Mouse (Mus musculus) Muller cell, postnatal 12 days (primary cell): ENCODE data around the gene Zfp385a.
"Not testable (repeated sequence)": the region's sequence is repeated elsewhere in the genome, so short reads cannot be mapped to it uniquely, and the experiment has no call there.

Experiments
- DNase-seq: peaks from one replicate; pipeline ENCODE4 v3.0.0-alpha.2; 2015; ENCODE audit errors: inconsistent ontology term

Gene Zfp385a

DNA sequence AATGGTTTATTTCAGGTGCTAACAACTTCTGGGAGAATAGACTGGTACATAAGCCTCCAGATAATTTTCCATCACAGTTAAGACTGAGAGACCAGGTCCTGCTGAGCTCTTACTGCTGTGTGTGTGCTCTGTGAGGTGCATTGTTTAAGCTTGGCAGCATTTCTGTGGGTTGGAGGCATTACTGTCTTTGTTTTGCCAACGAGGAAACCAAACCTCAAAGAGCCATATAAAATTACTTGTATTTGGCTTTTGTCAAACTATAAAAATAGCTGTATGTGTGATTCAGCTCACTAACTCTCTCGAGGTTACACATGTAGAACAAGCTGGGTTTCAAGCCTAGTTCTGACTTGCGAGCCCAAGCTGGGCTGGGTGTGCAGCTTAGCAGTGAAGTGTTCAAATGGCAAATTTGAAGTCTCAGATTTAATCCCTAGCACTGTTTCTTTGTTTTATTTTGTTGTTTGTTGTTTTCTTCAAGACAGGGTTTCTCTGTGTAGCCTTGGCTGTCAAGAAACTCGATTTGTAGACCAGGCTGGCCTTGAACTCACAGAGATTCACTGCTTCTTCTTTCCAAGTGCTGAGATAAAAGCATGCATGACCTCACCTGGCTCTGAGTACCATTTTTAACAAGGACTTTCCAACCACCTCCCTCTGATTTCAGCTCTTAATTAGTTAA, 47.1 kb downstream of the Zfp385a start:
- DNase-seq = peak; percentile 42

DNA sequence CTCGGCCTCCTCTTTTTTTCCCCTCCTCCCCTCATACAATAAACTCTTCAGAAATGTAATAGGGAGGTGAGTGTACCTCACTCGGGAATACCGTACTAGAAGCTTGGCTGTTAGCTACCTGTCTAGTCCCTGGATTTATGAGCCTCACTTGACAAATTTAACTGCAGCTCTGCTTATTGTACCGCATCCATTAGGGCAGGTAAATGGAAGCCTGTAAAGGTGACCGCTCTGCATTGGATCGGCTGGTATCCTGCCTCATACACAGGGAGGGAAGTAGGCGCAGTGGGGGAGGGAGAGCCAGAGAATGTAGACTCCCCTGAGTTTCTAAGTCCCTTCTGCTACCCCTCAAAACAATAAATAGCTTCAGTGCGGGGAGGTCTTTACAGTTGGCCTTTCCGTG, 49.0 kb downstream of the Zfp385a start:
- no peak for DNase-seq

DNA sequence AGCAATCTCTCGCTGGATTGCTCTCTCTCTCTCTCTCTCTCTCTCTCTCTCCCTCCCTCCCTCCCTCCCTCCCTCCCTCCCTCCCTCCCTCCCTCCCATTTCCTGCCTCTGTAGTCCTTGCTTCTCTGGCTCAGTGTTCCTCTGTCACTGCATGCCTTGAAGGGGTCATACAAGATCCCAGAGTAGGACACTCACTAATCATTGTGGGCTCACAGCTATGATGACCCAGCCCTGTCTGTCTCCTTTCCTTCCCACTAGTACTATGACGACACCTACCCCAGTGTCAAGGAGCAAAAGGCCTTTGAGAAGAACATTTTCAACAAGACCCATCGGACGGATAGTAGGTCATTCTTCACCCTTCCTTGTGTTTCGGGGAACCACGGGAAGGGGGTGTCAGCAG, 49.5 kb downstream of the Zfp385a start:
- no peak for DNase-seq

DNA sequence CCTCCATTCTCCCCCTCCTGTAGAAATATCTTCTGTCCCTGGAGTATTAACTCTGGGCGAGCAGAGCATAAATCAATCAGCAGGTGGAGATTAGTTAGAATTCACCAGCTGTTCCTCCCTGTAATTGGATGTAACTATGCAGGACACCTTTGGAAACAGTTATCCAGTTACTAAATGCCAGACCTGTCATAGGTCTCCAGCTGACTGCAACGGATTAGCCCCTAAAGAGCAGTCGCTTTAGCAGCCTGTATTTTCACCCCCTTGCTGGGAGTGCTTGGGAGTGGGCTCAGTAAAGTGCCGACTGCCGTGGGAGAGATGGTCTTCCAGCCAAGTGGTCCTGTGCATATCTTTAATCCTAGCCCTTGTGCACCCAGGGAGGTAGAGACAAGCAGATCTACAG, 50.3 kb downstream of the Zfp385a start:
- no peak for DNase-seq

DNA sequence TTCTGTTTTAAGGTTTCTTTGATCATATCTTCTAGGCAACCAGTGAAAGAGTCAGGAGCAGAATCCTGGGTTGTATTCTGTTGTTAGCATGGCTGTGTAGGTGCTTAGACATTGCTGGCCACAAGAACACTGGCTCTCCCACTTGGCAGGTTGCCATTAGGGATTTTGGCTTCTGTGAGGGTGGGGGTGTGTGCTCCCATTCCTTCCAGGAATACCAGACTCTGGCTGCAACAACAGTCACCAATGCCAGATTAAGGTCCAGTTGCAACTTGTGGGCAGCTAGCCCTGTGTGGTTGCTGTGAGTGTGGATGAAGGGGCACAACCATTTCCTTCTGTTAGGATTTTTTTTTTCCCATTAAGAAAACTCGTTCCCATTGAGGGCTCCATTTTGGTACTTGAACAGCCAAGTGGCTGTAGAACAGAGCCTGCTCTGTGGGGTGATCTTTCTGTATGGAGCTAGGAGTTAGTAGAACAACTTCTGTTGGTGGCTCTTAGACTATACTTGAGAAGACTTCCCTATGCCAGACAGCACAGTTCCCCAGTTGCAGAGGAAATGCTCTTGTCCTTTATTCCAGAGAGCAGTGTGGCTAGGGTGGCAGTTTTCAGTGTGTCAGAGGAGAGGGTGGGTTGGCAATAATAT, 54.0 kb downstream of the Zfp385a start:
- peak; percentile 78 for DNase-seq

DNA sequence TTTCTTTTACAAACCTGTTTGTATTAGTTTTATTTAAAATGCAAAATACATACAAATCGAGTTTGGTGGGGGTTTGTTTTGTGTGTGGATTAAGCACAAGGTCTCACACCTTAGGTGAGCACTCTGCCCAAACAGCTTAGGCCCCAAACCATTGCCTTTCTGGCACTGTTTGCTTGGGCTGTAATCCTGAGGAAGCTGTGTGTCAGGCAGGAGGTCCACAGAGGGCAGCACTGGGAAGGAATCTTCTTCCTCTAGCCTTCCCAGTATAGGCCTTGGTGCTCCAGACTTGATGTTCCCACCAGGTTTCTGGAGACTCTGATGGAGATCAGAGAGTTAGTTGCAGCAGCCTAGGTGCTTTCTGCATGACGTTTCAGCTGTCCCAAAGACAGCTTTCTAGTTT, 55.2 kb downstream of the Zfp385a start:
- no peak for DNase-seq

DNA sequence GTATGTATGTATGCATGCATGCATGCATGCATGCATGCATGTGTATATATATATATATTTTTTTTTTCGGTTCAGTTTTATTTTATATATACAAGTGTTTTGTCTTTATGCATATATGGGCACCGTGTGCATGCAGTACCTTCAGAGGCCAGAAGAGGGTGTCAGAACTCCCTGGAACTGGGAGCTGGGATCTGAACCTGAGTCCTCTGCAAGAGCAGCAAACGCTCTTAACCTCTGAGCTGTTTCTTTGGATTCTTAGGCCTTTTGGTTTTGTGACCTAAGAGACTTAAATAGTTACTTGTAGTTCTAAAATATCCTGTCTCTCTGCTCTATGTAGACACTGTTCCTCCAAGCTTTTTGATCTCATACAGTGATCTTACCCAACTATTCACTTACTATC, 55.8 kb downstream of the Zfp385a start:
- no peak for DNase-seq

DNA sequence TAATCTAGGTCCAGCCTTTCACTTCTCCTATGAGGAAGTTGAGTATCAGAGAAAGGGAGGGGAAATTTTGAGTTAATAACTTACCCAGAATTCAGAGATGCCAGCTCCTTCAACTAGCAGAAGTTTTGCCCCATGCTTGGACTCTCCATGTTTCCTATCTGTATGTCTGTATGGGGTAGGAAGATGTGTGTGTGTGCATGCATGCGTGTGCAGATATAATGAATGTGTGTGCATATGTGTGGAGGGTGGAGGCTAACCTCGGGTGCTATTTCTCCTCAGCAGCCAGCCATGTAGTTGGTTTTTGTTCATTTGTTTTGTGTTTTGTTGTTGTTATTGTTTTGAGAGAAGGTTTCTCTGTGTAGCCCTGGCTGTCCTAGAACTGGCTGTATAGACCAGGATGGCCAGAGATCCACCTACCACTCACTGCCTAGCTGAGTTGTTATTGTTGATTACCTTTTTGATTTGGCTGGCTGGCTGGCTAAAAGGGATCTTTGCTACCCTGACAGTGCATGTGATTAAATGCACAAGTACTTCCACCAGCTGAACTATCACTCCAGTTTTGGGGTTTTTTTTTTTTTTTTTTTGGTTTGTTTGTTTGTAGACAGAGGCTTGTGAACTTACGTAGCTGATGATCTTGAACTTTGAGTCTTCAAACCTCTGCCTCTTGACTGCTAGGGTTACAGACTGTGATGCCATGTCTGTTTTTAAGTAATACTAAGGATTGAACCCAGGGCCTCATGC, 58.3 kb downstream of the Zfp385a start:
- DNase-seq = no peak

DNA sequence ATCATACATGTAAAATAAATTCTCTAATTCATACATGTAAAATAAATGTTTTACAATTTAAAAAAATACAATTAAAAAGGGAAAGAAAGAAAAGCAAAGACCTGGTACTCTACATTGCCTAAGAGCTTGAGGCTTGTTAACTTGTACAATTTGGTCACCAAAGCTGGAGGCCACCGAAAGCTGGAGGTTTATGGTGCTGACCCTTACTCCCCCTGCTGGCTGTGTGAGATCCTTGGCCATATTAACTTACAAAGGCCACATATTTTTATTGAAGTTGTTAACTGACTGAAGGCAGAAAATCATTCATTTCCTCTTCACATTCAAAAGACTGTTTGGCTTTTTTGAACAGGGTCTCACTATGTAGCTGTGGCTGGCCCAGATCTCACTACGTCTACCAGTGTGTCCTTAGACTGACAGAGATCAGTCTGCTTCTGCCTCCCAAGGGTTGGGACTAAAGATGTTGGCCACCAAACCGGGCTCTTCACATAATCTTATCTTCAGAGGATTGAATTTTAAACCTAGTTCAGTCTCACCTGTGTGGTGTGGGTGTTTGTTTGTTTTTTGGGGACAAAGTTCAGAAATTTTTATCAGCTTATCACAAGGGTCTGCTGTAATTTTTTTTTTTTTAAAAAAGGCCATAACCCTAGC, 59.0 kb downstream of the Zfp385a start:
- DNase-seq = no peak

DNA sequence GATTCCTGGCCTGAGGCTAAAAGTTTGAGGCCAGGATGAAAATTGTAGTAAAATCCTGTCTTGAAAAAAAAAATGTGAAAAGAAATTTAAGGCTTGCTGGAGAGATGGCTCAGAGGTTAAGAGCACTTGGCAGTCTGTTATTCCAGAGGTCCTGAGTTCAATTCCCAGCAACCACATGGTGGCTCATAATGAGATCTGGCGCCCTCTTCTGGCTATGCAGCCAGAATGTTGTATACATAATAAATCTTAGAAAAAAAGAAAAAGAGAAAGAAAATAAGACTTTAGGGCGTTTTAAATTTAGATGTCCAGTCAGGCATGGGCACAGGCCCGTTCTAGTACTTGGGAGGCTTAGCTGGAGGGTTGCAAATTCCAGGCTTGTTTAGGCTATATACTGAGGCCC, 60.1 kb downstream of the Zfp385a start:
- DNase-seq = no peak

DNA sequence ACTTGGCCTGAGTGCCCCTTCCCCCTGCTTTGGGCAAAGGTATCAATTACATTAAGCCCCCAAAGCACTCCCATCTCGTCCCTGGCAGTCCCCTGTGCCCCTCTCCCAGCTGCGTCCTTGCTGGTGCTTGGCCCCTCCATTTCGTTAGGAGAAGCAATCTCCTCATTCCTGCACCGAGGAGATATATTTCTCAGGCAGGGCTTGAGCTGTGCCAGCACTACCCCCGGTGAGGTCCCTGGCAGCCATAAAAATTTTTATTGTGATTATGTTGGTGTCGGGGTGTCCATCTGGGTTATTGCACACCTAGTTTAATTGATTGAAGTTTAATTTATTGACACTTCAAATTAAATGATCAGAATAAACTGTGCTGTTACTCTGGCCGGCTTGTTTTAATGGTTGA, 61.9 kb downstream of the Zfp385a start:
- no peak for DNase-seq

DNA sequence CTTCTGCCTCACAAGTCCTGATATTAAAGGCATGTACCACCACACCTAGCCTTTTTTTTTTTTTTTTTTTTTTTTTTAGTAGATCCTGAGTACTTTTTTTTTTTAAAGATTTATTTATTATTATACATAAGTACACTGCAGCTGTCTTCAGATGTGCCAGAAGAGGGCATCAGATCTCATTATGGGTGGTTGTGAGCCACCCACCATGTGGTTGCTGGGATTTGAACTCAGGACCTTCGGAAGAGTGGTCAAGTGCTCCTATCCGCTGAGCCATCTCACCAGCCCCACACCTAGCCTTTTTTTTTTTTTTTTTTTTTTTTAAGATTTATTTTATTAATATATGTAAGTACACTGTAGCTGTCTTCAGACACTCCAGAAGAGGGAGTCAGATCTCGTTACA, 64.0 kb downstream of the Zfp385a start:
- DNase-seq = not testable (repeated sequence)

DNA sequence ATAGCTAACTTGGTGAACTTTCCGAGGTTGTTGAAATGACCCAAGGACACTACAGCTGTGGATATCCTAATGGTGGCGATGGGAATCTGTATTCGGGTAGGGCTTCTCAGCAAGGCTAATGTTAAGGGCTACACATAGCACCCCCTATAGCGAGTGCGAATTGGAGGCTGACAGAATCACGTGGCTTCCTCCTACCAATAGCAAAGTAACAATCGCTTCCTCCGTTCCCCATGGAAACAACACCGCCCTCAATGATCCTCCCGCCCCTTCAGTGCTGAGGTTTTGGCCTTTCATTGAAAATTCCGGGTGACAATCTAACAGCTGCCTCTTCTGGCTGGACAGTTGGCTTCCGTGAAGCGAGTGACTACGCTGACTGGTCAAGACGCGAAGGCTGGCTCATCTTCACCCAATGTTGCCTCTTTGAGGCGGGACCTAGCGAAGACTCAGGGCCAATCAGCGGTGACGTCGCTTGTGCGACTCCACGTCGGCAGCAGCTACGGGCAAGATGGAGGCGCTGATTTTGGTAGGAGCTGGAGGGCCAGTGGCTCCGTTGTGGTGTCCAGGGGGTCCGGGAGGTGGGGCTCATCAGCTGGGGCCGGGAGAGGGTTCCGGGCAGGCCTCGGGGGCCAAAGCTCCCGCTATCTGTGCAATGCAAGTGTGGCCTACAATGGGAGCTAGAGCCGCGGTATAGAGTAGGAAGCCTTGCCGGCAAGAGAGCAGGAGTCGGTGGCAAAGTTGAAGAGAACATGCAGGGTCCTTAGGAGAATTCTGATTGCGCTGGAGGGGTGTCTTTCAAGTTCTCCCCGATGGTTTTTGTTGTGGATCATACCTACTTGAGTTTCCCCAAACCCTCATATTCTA, 67.2 kb downstream of the Zfp385a start, which contains the start of gene Copz1:
Gene Copz1, plus strand, starts transcription at position 296 of the 861 bp plus-strand sequence.
- DNase-seq = peak; percentile 97

DNA sequence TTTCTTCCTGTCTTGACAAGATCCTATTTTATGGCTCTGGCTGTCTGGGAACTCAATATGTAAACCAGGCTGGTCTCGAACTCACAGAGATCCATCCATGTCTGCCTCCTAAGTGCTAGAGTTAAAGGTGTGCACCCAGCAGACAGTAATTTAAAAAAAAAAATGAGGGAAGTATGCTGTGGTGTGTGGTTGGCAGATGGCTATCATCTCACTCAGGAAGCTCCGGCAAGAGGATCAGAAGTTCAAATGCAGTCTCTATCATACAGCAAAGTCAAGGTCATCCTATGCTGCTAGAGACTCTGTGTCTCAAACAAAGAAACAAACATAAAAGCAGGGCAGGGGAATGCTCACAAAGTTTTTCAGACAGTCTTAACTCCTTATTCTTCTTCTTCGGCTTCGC, 71.0 kb downstream of the Zfp385a start:
- DNase-seq = no peak

DNA sequence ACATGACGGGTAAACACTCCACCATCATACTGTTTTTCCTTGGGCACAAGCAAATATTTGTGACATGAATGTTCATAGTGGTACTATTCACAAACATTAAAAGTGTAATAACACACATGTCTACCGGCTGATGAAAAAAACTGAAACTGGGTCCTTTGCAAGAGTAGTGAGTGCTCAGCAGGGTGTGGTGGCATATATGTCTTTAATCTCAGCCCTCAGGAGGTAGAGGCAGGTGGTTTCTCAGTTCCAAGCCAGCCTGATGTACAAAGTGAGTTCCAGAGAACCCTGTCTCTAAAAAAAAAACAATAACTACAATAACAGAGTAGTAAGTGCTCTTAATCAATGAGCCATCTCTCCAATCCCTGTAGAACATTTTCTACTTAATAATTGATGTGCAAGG, 75.1 kb downstream of the Zfp385a start:
- DNase-seq = no peak
